Mouse (Mus musculus) midbrain, postnatal 0 days (tissue): ENCODE results near the gene Stx7. TPM values are rescaled to one million over a fixed set of nuclear protein-coding genes. Genes with fewer than 3 reads are reported as not detected.

Experiments used
- ATAC-seq: fragments of 200-750 bp; cut with Nextera tagmentation; 2 replicates; pipeline ENCODE4 v1.8.0; 2017; ENCODE audit warnings: moderate number of reproducible peaks, mild to moderate bottlenecking, moderate TSS enrichment, moderate library complexity; ENCODE audit not compliant: low FRiP score
- DNase-seq: peaks from one replicate; pipeline ENCODE4 v3.0.0-alpha.2; 2015; ENCODE audit warnings: low spot score
- H3K27ac ChIP-seq: fragments of 300-500 bp; sonication (generic); 2 replicates; pipeline ENCODE4 v1.5.1; 2014; ENCODE audit warnings: low read depth, mild to moderate bottlenecking, low read length, mixed read lengths
- H3K27me3 ChIP-seq: fragments of 300-500 bp; sonication (generic); 2 replicates; pipeline ENCODE4 v1.6.1; 2014; ENCODE audit warnings: low read length, control low read depth, mixed read lengths; ENCODE audit not compliant: insufficient read depth
- H3K36me3 ChIP-seq: fragments of 300-500 bp; sonication (generic); 2 replicates; pipeline ENCODE4 v1.6.1; 2014; ENCODE audit warnings: low read length, control low read depth, mixed read lengths; ENCODE audit not compliant: insufficient read depth
- H3K4me1 ChIP-seq: fragments of 300-500 bp; sonication (generic); 2 replicates; pipeline ENCODE4 v1.6.1; 2014; ENCODE audit warnings: mild to moderate bottlenecking, control low read depth, antibody characterized with exemption, low read length, mixed read lengths; ENCODE audit not compliant: insufficient read depth
- H3K4me2 ChIP-seq: fragments of 300-500 bp; sonication (generic); 2 replicates; pipeline ENCODE4 v1.6.1; 2014; ENCODE audit warnings: low read depth, mild to moderate bottlenecking, low read length, mixed read lengths; ENCODE audit not compliant: poor library complexity, severe bottlenecking
- H3K4me3 ChIP-seq: fragments of 300-500 bp; sonication (generic); 2 replicates; pipeline ENCODE4 v1.5.1; 2014; ENCODE audit warnings: low read depth, mild to moderate bottlenecking, low read length, moderate library complexity
- H3K9ac ChIP-seq: fragments of 300-500 bp; sonication (generic); replicated peaks from 2 replicates; pipeline ENCODE4 v1.6.1; 2014; ENCODE audit warnings: mild to moderate bottlenecking, low read length, moderate library complexity, mixed read lengths; ENCODE audit not compliant: poor library complexity, severe bottlenecking
- H3K9me3 ChIP-seq: fragments of 300-500 bp; sonication (generic); 2 replicates; pipeline ENCODE4 v1.6.1; 2016; ENCODE audit warnings: low read length, control low read depth
- CTCF ChIP-seq: IDR thresholded peaks from 2 replicates; pipeline ENCODE4 v1.5.1; 2016; ENCODE audit warnings: antibody characterized with exemption, mild to moderate bottlenecking
- WGBS: fragments of 180-500 bp; shearing (Covaris S2); extraction: QIAGEN DNeasy Blood & Tissue Kit; methylation state at CpG from one replicate; pipeline ENCODE4 v1.1.7; 2014; 5-methylcytosine and 5-hydroxymethylcytosine counted together
- polyA plus RNA-seq: library from polyadenylated mRNA; unstranded; fragments of >200 nt; fragmentation: Nextera tagmentation; extraction: Ambion mirVana; gene quantifications from 2 replicates; pipeline ENCODE4 v1.2.1, GENCODE M21; 2015
- total RNA-seq: library from RNA; depleted of rRNA; stranded (reverse); fragments of >200 nt; gene quantifications from 2 replicates; pipeline ENCODE4 v1.2.3, GENCODE M21; 2014

Stx7 gene
- total and polyA plus RNA-seq, 2 experiments from 2014 or later = 144 to 358 TPM

- Histone ChIP-seq H3K27ac (no peak overlapping the region), H3K4me2 (no peak overlapping the region), H3K36me3 (no peaks in the 10 kb centered on the region), H3K9ac (no peak overlapping the region), H3K4me1 (no peaks in the 10 kb centered on the region), H3K4me3 (no peak overlapping the region), H3K9me3 (no peaks in the 10 kb centered on the region), H3K27me3 (no peaks in the 10 kb centered on the region)
- ATAC-seq (no peak), DNase-seq (no peak)
- TF ChIP-seq CTCF = no peak
- 83% methylated on average over 2 of the region's 2 CpGs for WGBS
Measured at GRCm38 (mm10) chr10:24138623-24139261, 10.4 kb upstream of the Stx7 start.

GRCm38 (mm10) chr10:24142735-24143134 is 6.4 kb upstream of the Stx7 start:
- Histone ChIP-seq H3K4me3 (no peak overlapping the region), H3K4me1 (no peaks in the 10 kb centered on the region), H3K36me3 (no peaks in the 10 kb centered on the region), H3K4me2 (no peak overlapping the region), H3K27me3 (no peaks in the 10 kb centered on the region), H3K9ac (no peak overlapping the region), H3K27ac (no peak overlapping the region), H3K9me3 (no peaks in the 10 kb centered on the region)
- no peak for TF ChIP-seq CTCF
- ATAC-seq (no peak), DNase-seq (no peak)
- WGBS = 86% methylated on average over 3 of the region's 3 CpGs

- H3K4me2 ChIP-seq = peak overlapping the region; percentile 54
- H3K9ac ChIP-seq = peak overlapping the region; percentile 89
- DNase-seq (no peak), ATAC-seq (no peak)
- H3K4me1 ChIP-seq = peaks cover 8% of the 10 kb centered on the region; the same call in 1 of the 2 replicates
- H3K36me3 ChIP-seq = peaks cover 1% of the 10 kb centered on the region; the same call in 1 of the 2 replicates
- H3K9me3 ChIP-seq = no peaks in the 10 kb centered on the region
- no peaks in the 10 kb centered on the region for H3K27me3 ChIP-seq
- no peak overlapping the region for H3K27ac ChIP-seq
- peak overlapping the region; percentile 89 for H3K4me3 ChIP-seq
- TF ChIP-seq CTCF = no peak
- 43% methylated on average over 7 of the region's 7 CpGs for WGBS
Measured at GRCm38 (mm10) chr10:24150086-24150485, 984 bp downstream of the Stx7 start.

- H3K27ac ChIP-seq = no peak overlapping the region
- no peaks in the 10 kb centered on the region for H3K27me3 ChIP-seq
- ATAC-seq (no peak), DNase-seq (no peak)
- H3K4me1 ChIP-seq = no peaks in the 10 kb centered on the region
- H3K36me3 ChIP-seq = peaks cover 28% of the 10 kb centered on the region
- no peak overlapping the region for H3K9ac ChIP-seq
- H3K9me3 ChIP-seq = no peaks in the 10 kb centered on the region
- no peak overlapping the region for H3K4me2 ChIP-seq
- H3K4me3 ChIP-seq = no peak overlapping the region
- TF ChIP-seq CTCF = no peak
- 93% methylated on average over 12 of the region's 12 CpGs for WGBS
Measured at GRCm38 (mm10) chr10:24158470-24159254, 9.6 kb downstream of the Stx7 start.

GRCm38 (mm10) chr10:24159575-24159974 is 10.5 kb downstream of the Stx7 start:
- peaks cover 28% of the 10 kb centered on the region for H3K36me3 ChIP-seq
- no peak overlapping the region for H3K4me3 ChIP-seq
- no peaks in the 10 kb centered on the region for H3K27me3 ChIP-seq
- no peak for TF ChIP-seq CTCF
- DNase-seq (no peak), ATAC-seq (no peak)
- no peak overlapping the region for H3K4me2 ChIP-seq
- no peak overlapping the region for H3K27ac ChIP-seq
- WGBS = 60% methylated on average over 5 of the region's 5 CpGs
- H3K4me1 ChIP-seq = no peaks in the 10 kb centered on the region
- H3K9me3 ChIP-seq = no peaks in the 10 kb centered on the region
- no peak overlapping the region for H3K9ac ChIP-seq

GRCm38 (mm10) chr10:24160349-24160748 is 11.2 kb downstream of the Stx7 start:
- Histone ChIP-seq H3K4me3 (no peak overlapping the region), H3K27me3 (no peaks in the 10 kb centered on the region), H3K9ac (no peak overlapping the region), H3K36me3 (peaks cover 24% of the 10 kb centered on the region), H3K27ac (no peak overlapping the region), H3K9me3 (no peaks in the 10 kb centered on the region), H3K4me2 (no peak overlapping the region), H3K4me1 (no peaks in the 10 kb centered on the region)
- TF ChIP-seq CTCF = no peak
- no peak for ATAC-seq
- 89% methylated on average over 7 of the region's 7 CpGs for WGBS
- no peak for DNase-seq
